Mouse (Mus musculus) testis, adult 2 months (tissue): Measurements from ENCODE around the gene Lpxn. TPM values are rescaled to one million over a fixed set of nuclear protein-coding genes. Genes with fewer than 3 reads are reported as not detected.
A peak's percentile ranks its signal among the peaks of the same experiment; 100 is the strongest.

Experiments used
- H3K27ac ChIP-seq: fragments of 200-500 bp; 2 replicates; pipeline ENCODE4 v1.5.1; 2012; ENCODE audit warnings: low read depth, low read length; ENCODE audit not compliant: control insufficient read depth, insufficient read depth
- H3K27me3 ChIP-seq: fragments of 200-500 bp; 2 replicates; pipeline ENCODE4 v1.6.1; 2012; ENCODE audit warnings: mild to moderate bottlenecking, low read length, moderate library complexity; ENCODE audit not compliant: control insufficient read depth, insufficient read depth
- H3K36me3 ChIP-seq: fragments of 200-500 bp; 2 replicates; pipeline ENCODE4 v1.6.1; 2012; ENCODE audit warnings: mild to moderate bottlenecking, low read length; ENCODE audit not compliant: control insufficient read depth, insufficient read depth
- H3K4me1 ChIP-seq: fragments of 200-500 bp; 2 replicates; pipeline ENCODE4 v1.6.1; 2012; ENCODE audit warnings: low read length; ENCODE audit not compliant: control insufficient read depth, insufficient read depth
- H3K4me3 ChIP-seq: fragments of 200-500 bp; 2 replicates; pipeline ENCODE4 v1.5.1; 2012; ENCODE audit warnings: low read depth, mild to moderate bottlenecking, low read length, moderate library complexity, mixed read lengths; ENCODE audit not compliant: control insufficient read depth
- CTCF ChIP-seq: fragments of 200-500 bp; IDR thresholded peaks from 2 replicates; pipeline ENCODE4 v1.5.1; 2012; ENCODE audit warnings: low read depth, mild to moderate bottlenecking, inconsistent platforms, low read length, moderate library complexity; ENCODE audit not compliant: control insufficient read depth, insufficient read depth, insufficient replicate concordance
- POLR2A ChIP-seq: fragments of 200-500 bp; IDR thresholded peaks from 2 replicates; pipeline ENCODE4 v1.6.1; 2012; ENCODE audit warnings: low read depth, mild to moderate bottlenecking, inconsistent platforms, low read length, moderate library complexity; ENCODE audit not compliant: control insufficient read depth
- polyA plus RNA-seq: library from polyadenylated mRNA; depleted of rRNA; stranded (reverse); fragments of >200 nt; gene quantifications from 2 replicates; pipeline ENCODE4 v1.2.3, GENCODE M21; 2012

Lpxn gene
- polyA plus RNA-seq, 1 experiment, result 27.6 TPM

DNA sequence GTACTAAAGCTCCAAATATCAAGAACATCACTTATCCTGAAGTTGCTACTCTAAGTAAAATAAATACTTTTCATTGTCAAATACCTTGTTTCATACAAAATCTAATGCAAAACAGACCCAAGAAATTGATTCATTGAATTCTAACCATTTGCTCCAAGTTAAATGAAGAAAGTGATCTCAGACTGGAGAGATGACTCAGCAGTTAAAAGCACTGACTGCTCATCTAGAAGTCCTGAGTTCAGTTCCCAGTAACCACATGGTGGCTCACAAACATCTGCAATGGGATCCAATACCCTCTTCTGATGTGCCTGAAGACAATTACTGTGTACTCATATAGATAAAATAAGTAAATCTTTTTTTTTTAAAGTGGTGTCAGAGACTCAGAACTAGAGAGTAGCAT is 15.6 kb upstream of the Lpxn start:
- TF ChIP-seq CTCF (no peak), POLR2A (no peak)
- H3K27me3 ChIP-seq, result no peaks in the 10 kb centered on the region
- peaks cover 1% of the 10 kb centered on the region for H3K36me3 ChIP-seq

DNA sequence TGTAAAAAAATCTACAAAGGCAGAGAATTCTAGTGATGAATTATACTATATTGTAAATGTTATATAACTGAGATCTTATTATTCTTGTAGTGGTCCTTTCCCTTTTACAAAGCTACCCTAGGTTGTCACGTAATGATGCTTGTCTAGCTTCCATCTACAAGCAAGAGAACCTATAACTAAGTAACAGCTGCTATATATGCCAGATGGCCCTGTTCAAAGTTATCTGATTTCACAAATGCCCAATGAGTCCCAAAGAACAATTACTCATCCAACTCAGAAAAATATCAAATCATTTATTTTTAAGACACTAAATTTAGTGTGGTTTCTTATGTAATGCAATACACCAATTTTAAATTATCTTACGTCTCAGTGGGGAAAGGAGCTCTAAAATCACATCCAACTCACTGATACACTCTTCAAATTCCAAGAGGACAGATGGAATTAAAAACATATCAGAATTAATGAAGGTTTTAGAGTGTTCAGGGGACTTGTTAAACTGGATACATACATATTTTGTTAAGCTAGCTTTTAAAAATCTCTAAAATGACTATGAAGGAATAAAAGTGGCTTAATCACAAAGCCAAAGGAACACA is 9.1 kb upstream of the Lpxn start:
- H3K27me3 ChIP-seq, result no peaks in the 10 kb centered on the region
- H3K4me1 ChIP-seq, result peaks cover 2% of the 10 kb centered on the region; the same call in 1 of the 2 replicates
- no peak overlapping the region for H3K27ac ChIP-seq
- no peak overlapping the region for H3K4me3 ChIP-seq
- no peaks in the 10 kb centered on the region; the same call in 1 of the 2 replicates for H3K36me3 ChIP-seq
- TF ChIP-seq POLR2A (no peak), CTCF (no peak)

More for the DNA sequence above, 15.6 kb upstream of the Lpxn start:
- Histone ChIP-seq H3K4me1 (no peaks in the 10 kb centered on the region), H3K27ac (no peak overlapping the region), H3K4me3 (no peak overlapping the region)

DNA sequence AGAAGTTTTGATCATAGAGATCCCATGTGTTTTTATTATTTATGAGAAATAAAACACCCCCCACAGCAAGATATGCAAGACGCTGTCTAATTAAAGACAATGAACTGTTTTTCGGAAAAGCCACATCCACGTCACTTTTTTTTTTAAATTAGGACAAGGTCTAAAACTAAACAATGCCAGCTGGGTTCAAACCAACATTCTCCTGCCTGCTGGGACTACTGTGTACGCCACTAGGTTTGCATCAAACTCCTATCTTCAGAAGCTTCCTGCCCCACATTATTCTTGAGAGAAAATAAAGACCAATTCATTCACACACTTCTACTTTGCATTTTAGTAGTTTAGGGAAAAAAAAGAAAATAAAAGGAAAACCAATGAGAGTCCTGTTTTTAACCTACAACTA is 8.3 kb upstream of the Lpxn start:
- Histone ChIP-seq H3K27ac (no peak overlapping the region), H3K27me3 (no peaks in the 10 kb centered on the region), H3K4me1 (peaks cover 2% of the 10 kb centered on the region; the same call in 1 of the 2 replicates), H3K4me3 (no peak overlapping the region), H3K36me3 (no peaks in the 10 kb centered on the region; the same call in 1 of the 2 replicates)
- no peak for TF ChIP-seq POLR2A
- TF ChIP-seq CTCF, result no peak

DNA sequence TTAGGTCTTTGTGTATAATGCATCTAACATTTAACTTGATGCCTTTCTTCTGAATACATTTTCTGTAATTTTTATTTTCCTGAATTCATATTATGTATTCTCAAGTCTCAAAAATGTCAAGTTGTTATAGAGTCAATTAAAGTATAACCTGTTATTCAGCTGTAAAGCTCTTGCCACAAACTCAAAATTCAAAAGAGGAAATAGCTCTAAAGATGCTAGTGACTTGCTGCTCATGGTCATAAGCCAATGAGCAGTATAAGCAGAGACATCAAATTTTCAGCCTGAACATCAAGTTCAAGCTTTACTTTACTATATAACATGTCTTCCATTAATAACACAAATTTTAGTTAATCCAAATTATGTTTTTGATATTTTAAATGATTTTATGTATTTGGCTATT is 3.6 kb upstream of the Lpxn start:
- no peak overlapping the region for H3K27ac ChIP-seq
- no peak for TF ChIP-seq POLR2A
- TF ChIP-seq CTCF, result no peak
- H3K4me1 ChIP-seq, result peaks cover 2% of the 10 kb centered on the region; the same call in 1 of the 2 replicates
- H3K4me3 ChIP-seq, result no peak overlapping the region
- H3K36me3 ChIP-seq, result no peaks in the 10 kb centered on the region
- H3K27me3 ChIP-seq, result no peaks in the 10 kb centered on the region

DNA sequence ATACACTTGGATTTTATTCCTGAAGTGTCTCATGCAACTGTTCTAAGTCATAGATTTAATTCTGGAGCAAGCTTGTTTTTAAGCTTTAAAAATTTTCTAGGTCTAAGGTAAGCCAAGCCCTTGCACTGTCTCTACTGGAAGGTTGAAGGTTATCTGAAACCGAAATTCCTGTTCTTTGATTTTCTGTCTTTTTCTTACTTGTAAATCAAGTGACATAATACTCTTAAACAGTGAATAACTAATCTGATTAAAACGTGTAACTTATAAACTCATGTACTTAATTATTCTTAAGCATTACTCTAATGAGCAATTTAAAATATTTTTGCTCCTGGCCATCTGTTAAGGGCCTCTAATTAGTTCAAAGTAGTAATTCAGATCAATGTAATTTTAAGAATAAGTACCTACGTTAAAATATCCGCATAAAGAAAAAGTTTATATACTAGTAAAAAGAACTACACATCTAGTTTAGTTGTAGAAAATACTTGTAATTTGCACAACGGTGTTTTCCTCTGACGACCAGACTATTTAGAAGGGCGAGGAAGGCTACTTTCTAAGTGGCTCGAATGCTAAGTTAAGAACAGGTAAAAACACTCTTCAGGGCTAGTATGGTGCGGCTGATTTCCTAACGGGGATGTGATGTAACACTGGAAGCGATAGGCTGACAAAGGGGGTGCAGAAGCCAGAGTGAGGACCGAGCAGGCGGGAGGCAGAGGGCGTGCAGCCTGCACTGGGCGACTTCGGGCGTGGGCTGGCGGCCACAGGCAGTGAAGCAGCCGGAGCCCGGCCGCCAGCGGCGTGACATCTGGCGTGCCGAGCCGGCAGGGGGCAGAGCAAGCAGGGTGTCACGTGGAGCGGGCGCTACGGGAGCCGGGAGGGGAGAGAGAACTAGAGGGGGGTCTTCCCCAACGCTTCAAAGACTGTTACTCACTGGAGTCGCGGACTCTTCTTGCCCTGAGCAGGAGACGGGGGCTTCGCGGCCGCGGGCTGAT is 1.6 kb upstream of the Lpxn start:
- Histone ChIP-seq H3K27ac (peak overlapping the region; percentile 98), H3K36me3 (no peaks in the 10 kb centered on the region), H3K4me1 (peaks cover 2% of the 10 kb centered on the region; the same call in 1 of the 2 replicates), H3K4me3 (peak overlapping the region; percentile 95), H3K27me3 (no peaks in the 10 kb centered on the region)
- TF ChIP-seq POLR2A (peak; percentile 76), CTCF (peak; percentile 45)

DNA sequence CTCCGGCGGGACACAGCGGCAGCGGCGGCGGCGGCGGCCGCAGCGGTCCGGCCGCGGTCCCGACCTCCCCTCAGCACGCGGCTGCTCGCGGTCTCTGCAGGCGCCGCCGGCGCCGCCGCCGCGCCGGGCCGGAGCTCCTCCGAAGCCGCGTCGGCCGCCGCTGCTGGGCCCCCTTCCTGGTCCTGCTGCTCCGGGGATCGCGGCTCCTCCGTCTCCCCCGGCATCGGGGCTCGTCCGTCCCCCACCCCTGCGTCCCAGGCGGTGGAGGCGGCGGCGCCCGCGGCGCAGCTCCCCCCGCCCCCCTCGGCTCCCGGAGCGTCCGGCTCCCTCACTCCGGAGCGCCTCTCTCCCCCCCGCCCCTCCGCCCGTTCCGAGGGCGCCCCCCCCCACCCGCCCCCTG is 883 bp upstream of the Lpxn start:
- TF ChIP-seq CTCF (no peak), POLR2A (no peak)
- Histone ChIP-seq H3K4me1 (peaks cover 2% of the 10 kb centered on the region; the same call in 1 of the 2 replicates), H3K27ac (peak overlapping the region; percentile 98), H3K27me3 (no peaks in the 10 kb centered on the region), H3K4me3 (peak overlapping the region; percentile 95), H3K36me3 (no peaks in the 10 kb centered on the region)

DNA sequence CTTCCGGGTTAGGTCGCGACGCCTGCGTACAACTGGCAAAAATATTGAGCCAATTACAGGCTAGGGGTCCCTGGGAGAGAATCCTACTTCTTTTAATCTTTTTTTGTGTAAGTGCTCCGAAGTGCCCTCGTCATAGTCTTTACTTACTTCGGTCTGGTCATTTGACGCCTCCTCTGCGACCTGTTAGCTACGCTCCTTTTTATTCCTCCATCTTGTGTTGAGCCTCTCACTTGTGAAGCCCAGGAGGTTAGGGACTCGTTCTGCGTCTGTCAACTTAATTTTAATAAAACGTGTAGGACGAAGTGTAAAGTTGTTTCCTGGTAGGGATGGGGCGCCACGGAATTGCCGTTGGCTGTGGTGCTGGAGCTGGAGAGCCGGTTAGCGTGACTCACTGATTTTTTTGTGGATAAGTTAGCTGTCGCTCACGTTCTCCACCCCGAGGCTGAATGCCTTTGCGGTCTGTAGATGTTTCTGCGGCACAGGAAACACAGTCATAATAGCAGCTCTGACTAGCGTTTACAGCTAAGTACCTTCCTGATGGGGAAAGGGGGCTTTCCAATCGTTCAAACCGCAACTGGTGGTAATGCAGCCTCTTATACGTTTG is 437 bp downstream of the Lpxn start:
- Histone ChIP-seq H3K4me3 (peak overlapping the region; percentile 96), H3K4me1 (peaks cover 2% of the 10 kb centered on the region; the same call in 1 of the 2 replicates)

More for the DNA sequence above, 437 bp downstream of the Lpxn start:
- Histone ChIP-seq H3K27ac (peak overlapping the region; percentile 100), H3K27me3 (no peaks in the 10 kb centered on the region), H3K36me3 (no peaks in the 10 kb centered on the region)
- TF ChIP-seq POLR2A (peak; percentile 39), CTCF (no peak)
